Mouse (Mus musculus) kidney, postnatal 0 days (tissue): ENCODE measurements at regions not wholly inside any gene's neighbourhood (a gene's known extent, or its start where the extent isn't known, plus 50 kb on each side); places are given as distances from the start of the nearest gene placed in this dataset.

ENCODE experiments used
- ATAC-seq: fragments of 200-750 bp; cut with Nextera tagmentation; replicated peaks from 2 replicates; pipeline ENCODE4 v1.8.0; 2017; ENCODE audit warnings: low read depth, moderate number of reproducible peaks, moderate TSS enrichment, moderate library complexity; ENCODE audit not compliant: low FRiP score
- DNase-seq: peaks from one replicate; pipeline ENCODE4 v3.0.0-alpha.2; 2016; ENCODE audit warnings: low spot score
- H3K27ac ChIP-seq: fragments of 300-500 bp; sonication (generic); 2 replicates; pipeline ENCODE4 v1.5.1; 2014; ENCODE audit warnings: mild to moderate bottlenecking
- H3K27me3 ChIP-seq: fragments of 300-500 bp; sonication (generic); 2 replicates; pipeline ENCODE4 v1.6.1; 2014; ENCODE audit warnings: low read length, mixed read lengths; ENCODE audit not compliant: insufficient read depth
- H3K36me3 ChIP-seq: fragments of 300-500 bp; sonication (generic); 2 replicates; pipeline ENCODE4 v1.6.1; 2014; ENCODE audit warnings: low read length, mixed read lengths; ENCODE audit not compliant: insufficient read depth
- H3K4me1 ChIP-seq: fragments of 300-500 bp; sonication (generic); replicated peaks from 2 replicates; pipeline ENCODE4 v1.6.1; 2014; ENCODE audit warnings: antibody characterized with exemption, low read length, mixed read lengths; ENCODE audit not compliant: insufficient read depth
- H3K4me2 ChIP-seq: fragments of 300-500 bp; sonication (generic); 2 replicates; pipeline ENCODE4 v1.6.1; 2014; ENCODE audit warnings: mild to moderate bottlenecking, low read length, moderate library complexity, mixed read lengths
- H3K4me3 ChIP-seq: fragments of 300-500 bp; sonication (generic); replicated peaks from 2 replicates; pipeline ENCODE4 v1.5.1; 2014; ENCODE audit warnings: low read depth, low read length
- H3K9ac ChIP-seq: fragments of 300-500 bp; sonication (generic); 2 replicates; pipeline ENCODE4 v1.6.1; 2014; ENCODE audit warnings: low read depth, low read length
- H3K9me3 ChIP-seq: fragments of 300-500 bp; sonication (generic); replicated peaks from 2 replicates; pipeline ENCODE4 v1.6.1; 2016; ENCODE audit warnings: low read length, inconsistent platforms, mixed read lengths
- CTCF ChIP-seq: IDR thresholded peaks from 2 replicates; pipeline ENCODE4 v1.5.1; 2016; ENCODE audit warnings: antibody characterized with exemption, low read depth, mild to moderate bottlenecking, moderate library complexity
- WGBS: fragments of 180-500 bp; shearing (Covaris S2); extraction: QIAGEN DNeasy Blood & Tissue Kit; methylation state at CpG from one replicate; pipeline ENCODE4 v1.1.7; 2014; 5-methylcytosine and 5-hydroxymethylcytosine counted together

DNA sequence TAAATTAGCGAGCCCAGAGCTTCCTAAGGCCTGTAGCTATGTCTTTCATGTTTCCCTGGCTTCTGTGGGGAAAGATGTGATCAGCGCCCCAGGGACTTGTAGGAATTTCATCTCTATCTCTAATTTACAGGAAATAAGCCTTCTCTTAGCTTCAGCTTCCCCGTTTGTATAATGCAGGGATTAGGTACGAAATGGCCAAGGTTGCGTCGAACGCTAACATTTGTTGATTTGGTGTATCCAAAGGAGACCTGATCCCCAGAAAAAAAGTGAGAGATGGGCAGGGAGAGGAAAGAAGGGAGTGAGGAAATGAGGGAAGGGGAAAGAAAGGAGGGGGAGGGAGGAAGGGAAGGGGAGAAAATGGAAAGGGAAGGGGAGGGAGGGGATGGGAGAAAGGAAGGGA lies 54.5 kb upstream of the Ywhaq start:
- H3K27me3 ChIP-seq, result no peaks in the 10 kb centered on the region
- no peak overlapping the region for H3K27ac ChIP-seq
- H3K9me3 ChIP-seq, result no peaks in the 10 kb centered on the region
- no peak overlapping the region for H3K4me2 ChIP-seq
- ATAC-seq (no peak), DNase-seq (no peak)
- H3K4me3 ChIP-seq, result no peak overlapping the region
- no peaks in the 10 kb centered on the region for H3K36me3 ChIP-seq
- TF ChIP-seq CTCF, result no peak
- H3K4me1 ChIP-seq, result no peaks in the 10 kb centered on the region
- no peak overlapping the region for H3K9ac ChIP-seq
- 87% methylated on average over 7 of the region's 7 CpGs for WGBS

DNA sequence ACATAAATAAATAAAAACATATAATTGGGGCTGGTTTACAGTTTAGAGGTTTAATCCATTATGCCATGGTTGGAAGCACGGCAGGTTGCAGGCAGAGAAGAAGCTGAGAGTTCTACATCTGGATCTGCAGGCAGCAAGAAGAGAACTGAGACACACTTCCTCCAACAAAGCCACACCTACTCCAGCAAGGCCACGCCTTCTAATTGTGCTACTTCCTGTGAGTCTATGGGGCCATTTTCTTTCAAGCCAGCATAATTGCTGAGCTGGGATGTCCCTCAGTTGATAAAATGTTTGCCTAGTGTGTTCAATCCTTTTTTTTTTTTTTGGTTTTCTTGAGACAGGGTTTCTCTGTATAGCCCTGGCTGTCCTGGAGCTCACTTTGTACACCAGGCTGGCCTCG lies 52.8 kb upstream of the Ywhaq start:
- Histone ChIP-seq H3K9me3 (no peaks in the 10 kb centered on the region), H3K36me3 (no peaks in the 10 kb centered on the region), H3K4me3 (no peak overlapping the region), H3K27me3 (no peaks in the 10 kb centered on the region), H3K9ac (no peak overlapping the region), H3K4me1 (no peaks in the 10 kb centered on the region), H3K27ac (no peak overlapping the region), H3K4me2 (no peak overlapping the region)
- WGBS, result 91% methylated on average over 3 of the region's 3 CpGs
- no peak for TF ChIP-seq CTCF
- ATAC-seq (no peak), DNase-seq (no peak)
